Mouse (Mus musculus): Measurements from ENCODE around the gene Pigb.

- TF ChIP-seq CTCF (IDR thresholded peaks at IDR 0.05; ENCODE audit: control insufficient read depth, insufficient read depth, insufficient replicate concordance, low read depth, low read length) (no peak), POLR2A (IDR thresholded peaks at IDR 0.05; ENCODE audit: control insufficient read depth, low read depth, low read length) (no peak)
These were observed 78.2 kb downstream of the Pigb start for GRCm38 (mm10) chr9:72961959-72962358.
